Mouse (Mus musculus) spleen, postnatal 0 days (tissue): ENCODE measurements around the gene Olfr58. TPM values are rescaled to one million over a fixed set of nuclear protein-coding genes. Genes with fewer than 3 reads are reported as not detected.

Source experiments
- polyA plus RNA-seq: library from polyadenylated mRNA; unstranded; fragments of >200 nt; fragmentation: Nextera tagmentation; extraction: Ambion mirVana; gene quantifications from 2 replicates; pipeline ENCODE4 v1.2.1, GENCODE M21; 2015

The Olfr58 gene
- not detected in 2 replicates for polyA plus RNA-seq

DNA sequence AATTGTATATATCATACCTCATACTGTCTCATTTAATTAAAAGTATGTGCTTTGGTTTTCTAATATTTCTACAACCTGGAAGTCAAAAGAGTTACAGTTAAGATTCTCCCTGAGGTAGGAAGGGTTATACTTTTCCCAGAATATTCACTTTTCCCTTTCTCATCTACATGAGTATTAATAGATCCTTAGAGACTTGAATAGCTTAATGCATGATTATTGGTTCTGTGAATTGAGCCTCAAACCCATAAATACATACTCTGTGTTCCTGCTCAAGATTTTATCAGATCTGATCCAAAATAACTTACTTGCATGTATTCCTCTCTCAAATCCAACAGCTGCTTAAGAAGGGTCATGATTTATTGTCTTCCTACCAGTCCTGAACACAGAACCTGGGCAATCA is at the start of gene Olfr58:
Olfr58 (plus strand) TSS at position 301 of the 400 bp plus-strand sequence.

DNA sequence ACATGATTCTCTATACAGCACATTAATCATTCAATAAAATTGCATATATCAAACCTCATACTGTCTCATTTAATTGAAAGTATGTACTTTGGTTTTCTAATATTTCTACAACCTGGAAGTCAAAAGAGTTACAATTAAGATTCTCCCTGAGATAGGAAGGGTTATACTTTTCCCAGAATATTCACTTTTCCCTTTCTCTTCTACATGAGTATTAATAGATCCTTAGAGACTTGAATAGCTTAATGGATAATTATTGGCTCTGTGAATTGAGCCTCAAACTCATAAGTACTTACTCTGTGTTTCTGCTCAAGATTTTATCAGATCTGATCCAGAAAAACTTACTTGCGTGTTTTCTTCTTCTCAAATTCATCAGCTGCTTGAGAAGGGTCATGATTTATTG is 24.5 kb downstream of the Olfr58 start, which contains the start of gene Olfr859:
Olfr859 (plus strand) TSS at position 301 of the 400 bp plus-strand sequence.

Other genes with a start within 250 kb of the Olfr58 start
- not detected in 2 replicates for gene Olfr853, start 239.2 kb upstream of the Olfr58 start, polyA plus RNA-seq
- not detected in 2 replicates for gene Olfr854, start 212.9 kb upstream of the Olfr58 start, polyA plus RNA-seq
- gene Olfr855, start 197.7 kb upstream of the Olfr58 start, polyA plus RNA-seq, result not detected in 2 replicates
- gene Zfp317, start 158.2 kb upstream of the Olfr58 start, polyA plus RNA-seq, result 9.1 and 10.0 TPM in 2 replicates
- not detected in 2 replicates for gene Olfr857, start 70.8 kb upstream of the Olfr58 start, polyA plus RNA-seq
- gene Olfr859, start 24.6 kb downstream of the Olfr58 start, polyA plus RNA-seq, result not detected in 2 replicates
- not detected in 2 replicates for gene Olfr860, start 69.5 kb downstream of the Olfr58 start, polyA plus RNA-seq
- not detected in 2 replicates for gene Olfr862, start 107.7 kb downstream of the Olfr58 start, polyA plus RNA-seq
- gene Olfr77, start 136.6 kb downstream of the Olfr58 start, polyA plus RNA-seq, result 0.22 and 0.25 TPM in 2 replicates
- not detected in 2 replicates for gene Olfr866, start 247.8 kb downstream of the Olfr58 start, polyA plus RNA-seq